Mouse (Mus musculus) neural tube, embryonic 14.5 days (tissue): ENCODE results near the gene Commd1. TPM values are rescaled to one million over a fixed set of nuclear protein-coding genes. Genes with fewer than 3 reads are reported as not detected.

Experiments used
- ATAC-seq: fragments of 200-750 bp; cut with Nextera tagmentation; 2 replicates; pipeline ENCODE4 v1.8.0; 2017; ENCODE audit warnings: low read depth, mild to moderate bottlenecking, moderate TSS enrichment, moderate library complexity
- H3K27ac ChIP-seq: fragments of 300-500 bp; sonication (generic); 2 replicates; pipeline ENCODE4 v1.5.1; 2014; ENCODE audit warnings: low read depth, mild to moderate bottlenecking, control low read depth, low read length, moderate library complexity, mixed read lengths
- H3K27me3 ChIP-seq: fragments of 300-500 bp; sonication (generic); 2 replicates; pipeline ENCODE4 v1.6.1; 2014; ENCODE audit warnings: low read length; ENCODE audit not compliant: control insufficient read depth, insufficient read depth
- H3K36me3 ChIP-seq: fragments of 300-500 bp; sonication (generic); 2 replicates; pipeline ENCODE4 v1.6.1; 2014; ENCODE audit warnings: low read length, mixed read lengths; ENCODE audit not compliant: control insufficient read depth, insufficient read depth
- H3K4me1 ChIP-seq: fragments of 300-500 bp; sonication (generic); 2 replicates; pipeline ENCODE4 v1.6.1; 2014; ENCODE audit warnings: low read length; ENCODE audit not compliant: control insufficient read depth, insufficient read depth
- H3K4me2 ChIP-seq: fragments of 300-500 bp; sonication (generic); 2 replicates; pipeline ENCODE4 v1.6.1; 2014; ENCODE audit warnings: mild to moderate bottlenecking, low read depth, low read length, control low read depth
- H3K4me3 ChIP-seq: fragments of 300-500 bp; sonication (generic); 2 replicates; pipeline ENCODE4 v1.5.1; 2014; ENCODE audit warnings: low read depth, low read length, control low read depth, mixed read lengths
- H3K9ac ChIP-seq: fragments of 300-500 bp; sonication (generic); replicated peaks from 2 replicates; pipeline ENCODE4 v1.6.1; 2014; ENCODE audit warnings: low read depth, mild to moderate bottlenecking, control low read depth, low read length, mixed read lengths
- H3K9me3 ChIP-seq: fragments of 300-500 bp; sonication (generic); 2 replicates; pipeline ENCODE4 v1.6.1; 2016; ENCODE audit warnings: low read length; ENCODE audit not compliant: control insufficient read depth
- WGBS: fragments of 180-500 bp; shearing (Covaris S2); extraction: QIAGEN DNeasy Blood & Tissue Kit; methylation state at CpG from one replicate; pipeline ENCODE4 v1.1.7; 2014; 5-methylcytosine and 5-hydroxymethylcytosine counted together
- polyA plus RNA-seq: library from polyadenylated mRNA; unstranded; fragments of >200 nt; fragmentation: Nextera tagmentation; extraction: Ambion mirVana; gene quantifications from 2 replicates; pipeline ENCODE4 v1.2.1, GENCODE M21; 2014

Commd1 gene
- polyA plus RNA-seq, 1 experiment from 2014 or later: 230 TPM

GRCm38 (mm10) chr11:22893075-22893474 is 89.1 kb downstream of the Commd1 start:
- Histone ChIP-seq H3K4me3 (no peak overlapping the region), H3K4me1 (no peaks in the 10 kb centered on the region), H3K4me2 (no peak overlapping the region), H3K9ac (no peak overlapping the region), H3K9me3 (no peaks in the 10 kb centered on the region), H3K36me3 (no peaks in the 10 kb centered on the region; the same call in 1 of the 2 replicates), H3K27ac (no peak overlapping the region), H3K27me3 (no peaks in the 10 kb centered on the region)
- ATAC-seq: no peak; the same call in 1 of the 2 replicates
- 39% methylated on average over 3 of the region's 3 CpGs for WGBS

GRCm38 (mm10) chr11:22892466-22892865 is 89.7 kb downstream of the Commd1 start:
- no peak overlapping the region for H3K4me2 ChIP-seq
- no peak overlapping the region for H3K9ac ChIP-seq
- H3K36me3 ChIP-seq: no peaks in the 10 kb centered on the region
- WGBS: 71% methylated on average over 6 of the region's 6 CpGs
- H3K27me3 ChIP-seq: no peaks in the 10 kb centered on the region
- no peak overlapping the region for H3K4me3 ChIP-seq
- H3K9me3 ChIP-seq: no peaks in the 10 kb centered on the region
- H3K27ac ChIP-seq: no peak overlapping the region
- H3K4me1 ChIP-seq: no peaks in the 10 kb centered on the region
- no peak for ATAC-seq

- H3K4me1 ChIP-seq: no peaks in the 10 kb centered on the region
- H3K36me3 ChIP-seq: no peaks in the 10 kb centered on the region
- WGBS: 91% methylated on average over 7 of the region's 7 CpGs
- H3K9ac ChIP-seq: no peak overlapping the region
- ATAC-seq: no peak
- H3K4me3 ChIP-seq: no peak overlapping the region
- H3K4me2 ChIP-seq: no peak overlapping the region
- H3K9me3 ChIP-seq: no peaks in the 10 kb centered on the region
- H3K27me3 ChIP-seq: no peaks in the 10 kb centered on the region
- H3K27ac ChIP-seq: no peak overlapping the region
Measured at GRCm38 (mm10) chr11:22891876-22892275, 90.3 kb downstream of the Commd1 start.

GRCm38 (mm10) chr11:22891242-22891641 is 90.9 kb downstream of the Commd1 start:
- Histone ChIP-seq H3K4me1 (no peaks in the 10 kb centered on the region), H3K4me3 (no peak overlapping the region), H3K27ac (no peak overlapping the region), H3K36me3 (no peaks in the 10 kb centered on the region), H3K4me2 (no peak overlapping the region), H3K9me3 (no peaks in the 10 kb centered on the region), H3K9ac (no peak overlapping the region), H3K27me3 (no peaks in the 10 kb centered on the region)
- no peak for ATAC-seq
- 79% methylated on average over 9 of the region's 9 CpGs for WGBS

- H3K4me3 ChIP-seq: no peak overlapping the region
- H3K36me3 ChIP-seq: no peaks in the 10 kb centered on the region
- H3K9me3 ChIP-seq: no peaks in the 10 kb centered on the region
- WGBS: 93% methylated on average over 3 of the region's 3 CpGs
- no peaks in the 10 kb centered on the region for H3K27me3 ChIP-seq
- ATAC-seq: no peak
- H3K4me2 ChIP-seq: no peak overlapping the region
- H3K4me1 ChIP-seq: no peaks in the 10 kb centered on the region
- H3K9ac ChIP-seq: no peak overlapping the region
- H3K27ac ChIP-seq: no peak overlapping the region
Measured at GRCm38 (mm10) chr11:22889224-22889623, 93.0 kb downstream of the Commd1 start.

GRCm38 (mm10) chr11:22886991-22887390 is 95.2 kb downstream of the Commd1 start:
- no peak for ATAC-seq

GRCm38 (mm10) chr11:22885350-22885749 is 96.8 kb downstream of the Commd1 start:
- no peaks in the 10 kb centered on the region for H3K27me3 ChIP-seq
- H3K36me3 ChIP-seq: no peaks in the 10 kb centered on the region
- no peaks in the 10 kb centered on the region for H3K9me3 ChIP-seq
- no peak for ATAC-seq
- no peak overlapping the region for H3K4me2 ChIP-seq
- 88% methylated on average over 1 of the region's 1 CpGs for WGBS
- H3K27ac ChIP-seq: no peak overlapping the region
- H3K9ac ChIP-seq: no peak overlapping the region
- H3K4me1 ChIP-seq: no peaks in the 10 kb centered on the region
- no peak overlapping the region for H3K4me3 ChIP-seq

More at GRCm38 (mm10) chr11:22886991-22887390, 95.2 kb downstream of the Commd1 start:
- no peaks in the 10 kb centered on the region for H3K4me1 ChIP-seq
- H3K9me3 ChIP-seq: no peaks in the 10 kb centered on the region
- no peak overlapping the region for H3K9ac ChIP-seq
- H3K4me3 ChIP-seq: no peak overlapping the region
- H3K27me3 ChIP-seq: no peaks in the 10 kb centered on the region
- WGBS: 96% methylated on average over 4 of the region's 4 CpGs
- no peak overlapping the region for H3K27ac ChIP-seq
- H3K4me2 ChIP-seq: no peak overlapping the region
- H3K36me3 ChIP-seq: no peaks in the 10 kb centered on the region

GRCm38 (mm10) chr11:22883676-22884075 is 98.5 kb downstream of the Commd1 start:
- Histone ChIP-seq H3K4me3 (no peak overlapping the region), H3K27ac (no peak overlapping the region), H3K36me3 (no peaks in the 10 kb centered on the region), H3K27me3 (no peaks in the 10 kb centered on the region), H3K4me2 (no peak overlapping the region), H3K9me3 (no peaks in the 10 kb centered on the region), H3K9ac (no peak overlapping the region), H3K4me1 (no peaks in the 10 kb centered on the region)
- 90% methylated on average over 2 of the region's 2 CpGs for WGBS
- no peak for ATAC-seq

GRCm38 (mm10) chr11:22882926-22883325 is 99.3 kb downstream of the Commd1 start:
- Histone ChIP-seq H3K27ac (no peak overlapping the region), H3K27me3 (no peaks in the 10 kb centered on the region), H3K4me1 (no peaks in the 10 kb centered on the region), H3K4me2 (no peak overlapping the region), H3K9ac (no peak overlapping the region), H3K36me3 (no peaks in the 10 kb centered on the region), H3K4me3 (no peak overlapping the region), H3K9me3 (no peaks in the 10 kb centered on the region)
- no peak for ATAC-seq
